Mouse (Mus musculus): ENCODE results near the gene Ankrd42. TPM values are rescaled to one million over a fixed set of nuclear protein-coding genes. Genes with fewer than 3 reads are reported as not detected.

Gene Ankrd42
- polyA plus RNA-seq, 1 experiment from 2014 or later: 0.77 TPM

GRCm38 (mm10) chr7:92558744-92559143 lies 78.2 kb downstream of the Ankrd42 start:
- H3K27ac ChIP-seq: peak overlapping the region; percentile 78
- H3K27me3 ChIP-seq (replicated peaks): no peaks in the 10 kb centered on the region
- no peaks in the 10 kb centered on the region for H3K36me3 ChIP-seq
- H3K4me1 ChIP-seq: peaks cover 31% of the 10 kb centered on the region
- peak; percentile 82 for ATAC-seq
- H3K9me3 ChIP-seq (replicated peaks): no peaks in the 10 kb centered on the region
- peak overlapping the region; percentile 31 for H3K4me2 ChIP-seq
- H3K4me3 ChIP-seq: no peak overlapping the region
- H3K9ac ChIP-seq: 0 out of 2 replicates have a peak overlapping the region, but pooled peaks have one; percentile 28
- WGBS (ENCODE audit: insufficient replicate concordance): 31% methylated on average over 2 of the region's 2 CpGs

GRCm38 (mm10) chr7:92550990-92551392 lies 86.0 kb downstream of the Ankrd42 start:
- WGBS (ENCODE audit: insufficient replicate concordance): 44% methylated on average over 4 of the region's 4 CpGs
- Histone ChIP-seq H3K4me2 (no peak overlapping the region), H3K9me3 (replicated peaks) (no peaks in the 10 kb centered on the region), H3K4me3 (no peak overlapping the region), H3K36me3 (no peaks in the 10 kb centered on the region), H3K4me1 (no peaks in the 10 kb centered on the region), H3K9ac (no peak overlapping the region), H3K27me3 (replicated peaks) (no peaks in the 10 kb centered on the region), H3K27ac (no peak overlapping the region)
- no peak for ATAC-seq

- no peak overlapping the region for H3K4me2 ChIP-seq
- ATAC-seq: no peak
- WGBS (ENCODE audit: insufficient replicate concordance): 77% methylated on average over 6 of the region's 6 CpGs
- H3K27me3 ChIP-seq (replicated peaks): no peaks in the 10 kb centered on the region
- no peaks in the 10 kb centered on the region for H3K36me3 ChIP-seq
- H3K27ac ChIP-seq: no peak overlapping the region
- no peak overlapping the region for H3K9ac ChIP-seq
- no peaks in the 10 kb centered on the region for H3K4me1 ChIP-seq
- H3K9me3 ChIP-seq (replicated peaks): no peaks in the 10 kb centered on the region
- no peak overlapping the region for H3K4me3 ChIP-seq
Observed at GRCm38 (mm10) chr7:92550248-92550989, 86.5 kb downstream of the Ankrd42 start.

- no peak for ATAC-seq
- no peak overlapping the region for H3K9ac ChIP-seq
- no peaks in the 10 kb centered on the region for H3K9me3 ChIP-seq (replicated peaks)
- no peak overlapping the region for H3K27ac ChIP-seq
- H3K4me3 ChIP-seq: no peak overlapping the region
- no peaks in the 10 kb centered on the region for H3K4me1 ChIP-seq
- no peaks in the 10 kb centered on the region for H3K36me3 ChIP-seq
- no peak overlapping the region for H3K4me2 ChIP-seq
- no peaks in the 10 kb centered on the region for H3K27me3 ChIP-seq (replicated peaks)
- 58% methylated on average over 2 of the region's 2 CpGs for WGBS (ENCODE audit: insufficient replicate concordance)
Observed at GRCm38 (mm10) chr7:92546763-92547162, 90.2 kb downstream of the Ankrd42 start.

GRCm38 (mm10) chr7:92532351-92533036 lies 104.4 kb downstream of the Ankrd42 start:
- Histone ChIP-seq H3K4me3 (no peak overlapping the region), H3K27ac (no peak overlapping the region), H3K9me3 (replicated peaks) (no peaks in the 10 kb centered on the region), H3K27me3 (replicated peaks) (no peaks in the 10 kb centered on the region), H3K9ac (no peak overlapping the region), H3K36me3 (no peaks in the 10 kb centered on the region), H3K4me2 (no peak overlapping the region), H3K4me1 (no peaks in the 10 kb centered on the region)
- no peak for ATAC-seq
- 56% methylated on average over 6 of the region's 6 CpGs for WGBS (ENCODE audit: insufficient replicate concordance)

Other genes starting within 250 kb of the Ankrd42 start
- 20.1 and 21.2 TPM in 2 replicates for gene Ccdc90b, start 76.0 kb downstream of the Ankrd42 start, polyA plus RNA-seq (2016; fragmentation: Nextera tagmentation; extraction: Ambion mirVana)
- 17.2 and 17.7 TPM in 2 replicates for gene Pcf11, start 32.8 kb upstream of the Ankrd42 start, polyA plus RNA-seq (2016; fragmentation: Nextera tagmentation; extraction: Ambion mirVana)
- gene Rab30, start 104.5 kb upstream of the Ankrd42 start, polyA plus RNA-seq (2016; fragmentation: Nextera tagmentation; extraction: Ambion mirVana): 6.2 and 7.9 TPM in 2 replicates
- gene Ddias, start 237.1 kb upstream of the Ankrd42 start, polyA plus RNA-seq (2016; fragmentation: Nextera tagmentation; extraction: Ambion mirVana): 15.5 and 16.1 TPM in 2 replicates
- 18.2 and 20.0 TPM in 2 replicates for gene Prcp, start 237.3 kb upstream of the Ankrd42 start, polyA plus RNA-seq (2016; fragmentation: Nextera tagmentation; extraction: Ambion mirVana)

Data from liver, embryonic 12.5 days (tissue).